Mouse (Mus musculus) frontal cortex, postnatal 14 days (tissue): Measurements from ENCODE around the gene Lmod2.

ENCODE experiments used
- DNase-seq, 2 experiments: peaks; one replicate each; pipeline ENCODE4 v3.0.0; 2022; ENCODE audit warnings: low spot score in 2 of 2

The Lmod2 gene

GRCm38 (mm10) chr6:24642161-24642560 lies 44.6 kb downstream of the Lmod2 start:
- no peak for DNase-seq

- no peak for DNase-seq
These were observed 45.4 kb downstream of the Lmod2 start for GRCm38 (mm10) chr6:24642960-24643359.

GRCm38 (mm10) chr6:24645346-24646053 lies 47.9 kb downstream of the Lmod2 start:
- no peak for DNase-seq

- DNase-seq, result no peak
These were observed 49.6 kb downstream of the Lmod2 start for GRCm38 (mm10) chr6:24647103-24647691.

- DNase-seq, result no peak
These were observed 50.8 kb downstream of the Lmod2 start for GRCm38 (mm10) chr6:24648403-24648802.

GRCm38 (mm10) chr6:24650719-24651118 lies 53.2 kb downstream of the Lmod2 start:
- DNase-seq, result no peak

- DNase-seq, result no peak
These were observed 54.0 kb downstream of the Lmod2 start for GRCm38 (mm10) chr6:24651538-24651937.
